40 mouse cellular contexts compared by ENCODE assay signal in genomic region chr11:83768976-83769375, GRCm38 (mm10). TPM values are rescaled to one million over a fixed set of nuclear protein-coding genes. Genes with fewer than 3 reads are reported as not detected.
"Had no signal": no experiment of that assay in that cellular context is flagged by ENCODE, and none has a peak within 500 bp of the region (broad histone marks: within the 10 kb centered on the region; RNA-seq: fewer than 3 reads in every experiment).

No protein-coding gene starts in this region.

- DNase-seq: left cerebral cortex, postnatal 4 days; liver; liver, embryonic 13.5 days; liver, postnatal 0 days; lung, adult 18-20 months; lung, adult 2 months; lung, embryonic 14.5 days; lung, postnatal 10 days; lung, postnatal 14 days; lung, postnatal 36 days; lung, postnatal 4 days had no signal

- H3K27me3 ChIP-seq: limb, embryonic 12.5 days; limb, embryonic 13.5 days; limb, embryonic 15.5 days; liver, embryonic 12.5 days; liver, embryonic 13.5 days; liver, embryonic 15.5 days; lung, embryonic 15.5 days; megakaryocyte, embryonic 14.5 days; midbrain, embryonic 12.5 days; midbrain, embryonic 13.5 days; midbrain, embryonic 15.5 days; neural tube, embryonic 12.5 days had no signal

- ATAC-seq: liver, embryonic 12.5 days; liver, postnatal 0 days; lung, postnatal 0 days; midbrain, embryonic 13.5 days; midbrain, embryonic 15.5 days; midbrain, embryonic 16.5 days had no signal

- H3K9ac ChIP-seq: limb, embryonic 12.5 days; limb, embryonic 13.5 days; limb, embryonic 15.5 days; liver, embryonic 12.5 days; liver, embryonic 13.5 days; liver, embryonic 14.5 days; liver, embryonic 15.5 days; liver, postnatal 0 days; lung, embryonic 14.5 days; lung, embryonic 15.5 days; midbrain, embryonic 12.5 days; midbrain, embryonic 13.5 days; midbrain, embryonic 15.5 days; neural tube, embryonic 12.5 days had no signal

- H3K4me3 ChIP-seq: left cerebral cortex, adult 2 months; limb, embryonic 10.5 days; limb, embryonic 12.5 days; limb, embryonic 13.5 days; limb, embryonic 15.5 days; liver, embryonic 12.5 days; liver, embryonic 13.5 days; liver, embryonic 15.5 days; lung, embryonic 15.5 days; megakaryocyte, embryonic 14.5 days; midbrain, embryonic 10.5 days; midbrain, embryonic 12.5 days; midbrain, embryonic 13.5 days; midbrain, embryonic 15.5 days; myocyte; neural tube, embryonic 12.5 days had no signal

- H3K9me3 ChIP-seq: limb, embryonic 10.5 days; limb, embryonic 12.5 days; limb, embryonic 13.5 days; limb, embryonic 15.5 days; liver, embryonic 12.5 days; liver, embryonic 13.5 days; liver, embryonic 15.5 days; lung, embryonic 15.5 days; megakaryocyte, embryonic 14.5 days; midbrain, embryonic 10.5 days; midbrain, embryonic 12.5 days; midbrain, embryonic 13.5 days; midbrain, embryonic 15.5 days; neural tube, embryonic 12.5 days had no signal

- H3K4me2 ChIP-seq: limb, embryonic 12.5 days; limb, embryonic 13.5 days; limb, embryonic 15.5 days; liver, embryonic 11.5 days; liver, embryonic 12.5 days; liver, embryonic 13.5 days; liver, embryonic 15.5 days; lung, embryonic 14.5 days; lung, embryonic 15.5 days; midbrain, embryonic 12.5 days; midbrain, embryonic 13.5 days; midbrain, embryonic 15.5 days; neural tube, embryonic 12.5 days had no signal

- H3K27ac ChIP-seq: left cerebral cortex, adult 2 months; limb, embryonic 10.5 days; limb, embryonic 12.5 days; limb, embryonic 13.5 days; limb, embryonic 15.5 days; liver, embryonic 12.5 days; liver, embryonic 13.5 days; liver, embryonic 14.5 days; liver, embryonic 15.5 days; lung, embryonic 15.5 days; macrophage; midbrain, embryonic 10.5 days; midbrain, embryonic 12.5 days; midbrain, embryonic 13.5 days; midbrain, embryonic 15.5 days; neural tube, embryonic 12.5 days had no signal

- H3K4me1 ChIP-seq: limb, embryonic 10.5 days; limb, embryonic 12.5 days; limb, embryonic 13.5 days; limb, embryonic 15.5 days; liver, embryonic 12.5 days; liver, embryonic 13.5 days; liver, embryonic 15.5 days; lung, embryonic 15.5 days; megakaryocyte, embryonic 14.5 days; midbrain, embryonic 10.5 days; midbrain, embryonic 12.5 days; midbrain, embryonic 13.5 days; midbrain, embryonic 15.5 days; neural tube, embryonic 12.5 days had no signal

RNA-seq across cellular contexts. Expression of gene Wfdc21, which starts 22.2 kb away (rescaled TPM):
- total RNA-seq: left cerebral cortex, adult 2 months; left cerebral cortex, adult 8-10 months; left cerebral cortex, postnatal 10 days; left cerebral cortex, postnatal 14 days; left cerebral cortex, postnatal 25 days; left cerebral cortex, postnatal 36 days; left cerebral cortex, postnatal 4 days; midbrain, postnatal 0 days had no signal
- polyA plus RNA-seq: limb, embryonic 10.5 days; limb, embryonic 11.5 days; limb, embryonic 12.5 days; limb, embryonic 13.5 days; limb, embryonic 14.5 days; midbrain, embryonic 10.5 days; midbrain, embryonic 12.5 days; midbrain, embryonic 15.5 days; midbrain, embryonic 16.5 days; midbrain, postnatal 0 days; myocyte; neural tube, embryonic 11.5 days; neural tube, embryonic 12.5 days had no signal
